Comparison of ENCODE assay signal across 1 mouse cellular context in the genomic region with DNA sequence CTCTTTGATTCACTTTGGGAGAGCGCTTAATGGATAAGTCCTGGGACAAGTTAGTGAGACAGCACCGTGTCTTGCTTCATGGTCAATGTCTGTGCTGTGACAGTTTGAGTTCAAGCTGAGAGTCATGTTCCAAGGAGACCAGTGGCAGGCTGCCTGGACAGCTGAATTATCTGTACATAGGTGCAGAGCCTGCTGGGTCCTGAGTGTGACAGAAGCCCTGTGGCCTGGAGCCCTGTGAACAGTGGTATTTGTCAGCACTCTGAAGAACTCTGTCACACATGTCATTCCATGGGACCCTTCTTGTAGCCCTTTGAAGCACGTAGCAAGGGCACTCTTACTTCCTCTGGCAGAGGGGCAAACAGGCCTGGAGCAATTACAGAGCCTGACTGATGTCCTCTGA. TPM values are rescaled to one million over a fixed set of nuclear protein-coding genes. Genes with fewer than 3 reads are reported as not detected.
"Had no signal": no experiment of that assay in that cellular context is flagged by ENCODE, and none has a peak within 500 bp of the region (broad histone marks: within the 10 kb centered on the region; RNA-seq: fewer than 3 reads in every experiment).

No protein-coding gene starts in this region.

RNA-seq across cellular contexts. Expression of a gene that starts 28.9 kb away (rescaled TPM):
- total RNA-seq: hematopoietic stem cell, adult 5-6 weeks had no signal
